Mouse (Mus musculus): Measurements from ENCODE around the gene Fam234a. TPM values are rescaled to one million over a fixed set of nuclear protein-coding genes. Genes with fewer than 3 reads are reported as not detected.
A peak's percentile ranks its signal among the peaks of the same experiment; 100 is the strongest.
"Not testable (repeated sequence)": the region's sequence is repeated elsewhere in the genome, so short reads cannot be mapped to it uniquely, and the experiment has no call there.

The Fam234a gene
- polyA plus RNA-seq (2012; rRNA removed), result 22.9 and 26.4 TPM in 2 replicates

DNA sequence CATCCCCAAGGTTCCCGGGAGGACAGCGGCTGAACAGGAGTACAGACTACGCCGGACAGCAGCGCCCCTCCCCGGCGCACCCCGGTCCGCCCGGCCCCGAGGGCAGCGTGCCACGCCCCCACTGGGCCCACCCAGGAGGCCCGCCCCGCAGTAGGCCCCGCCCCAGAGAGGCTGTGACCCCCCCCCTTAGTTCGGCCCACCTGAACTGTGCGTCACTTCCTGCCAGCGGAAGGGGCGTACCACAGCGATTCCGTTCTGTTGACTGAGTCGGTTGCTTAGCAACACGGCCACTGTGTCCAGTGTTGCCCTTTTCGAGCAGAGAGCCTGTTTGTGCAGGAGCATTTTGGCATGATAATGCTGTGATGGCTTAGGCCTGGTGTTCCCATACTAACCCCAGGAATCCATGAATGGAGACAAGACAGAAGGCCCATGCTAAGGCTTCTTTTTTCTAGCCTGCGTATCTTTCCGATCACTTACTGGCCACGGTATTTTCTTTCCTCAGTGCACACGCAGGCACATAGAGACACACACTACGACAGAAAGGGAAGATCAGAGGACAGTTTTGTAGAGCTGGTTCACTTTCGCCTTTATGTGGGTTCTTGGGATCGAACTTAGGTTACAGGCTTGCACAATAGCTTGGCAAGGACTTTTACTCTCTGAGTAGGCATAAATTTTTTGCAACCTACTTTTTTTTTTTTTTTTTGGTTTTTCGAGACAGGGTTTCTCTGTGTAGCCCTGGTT lies at the start of gene Fam234a:
Gene Fam234a (minus strand): TSS at position 142 of the 741 bp plus-strand sequence.
- Histone ChIP-seq H3K27me3 (ENCODE audit: control insufficient read depth, insufficient read depth, low read length) (no peaks in the 10 kb centered on the region), H3K4me3 (ENCODE audit: extremely low read depth, insufficient read depth, insufficient read length) (peak within 1 kb of the TSS; percentile 68), H3K36me3 (ENCODE audit: control insufficient read depth, insufficient read depth, low read length) (no peaks in the 10 kb centered on the region), H3K27ac (ENCODE audit: insufficient read depth, low read length) (peak within 1 kb of the TSS; percentile 51), H3K4me1 (ENCODE audit: control insufficient read depth, insufficient read depth, insufficient read length) (peaks cover 5% of the 10 kb centered on the region; the same call in 1 of the 2 replicates)
- 6% methylated on average over 33 of the region's 33 CpGs for WGBS
- peak; percentile 89 to 90 for DNase-seq (ENCODE audit: low read depth in 1 of 2, low spot score in 2 of 2)
- TF ChIP-seq CTCF (IDR thresholded peaks at IDR 0.05; ENCODE audit: extremely low read depth, insufficient read depth, insufficient read length, insufficient replicate concordance) (no peak), POLR2A (IDR thresholded peaks at IDR 0.05; ENCODE audit: low read depth, low read length) (no peak)

DNA sequence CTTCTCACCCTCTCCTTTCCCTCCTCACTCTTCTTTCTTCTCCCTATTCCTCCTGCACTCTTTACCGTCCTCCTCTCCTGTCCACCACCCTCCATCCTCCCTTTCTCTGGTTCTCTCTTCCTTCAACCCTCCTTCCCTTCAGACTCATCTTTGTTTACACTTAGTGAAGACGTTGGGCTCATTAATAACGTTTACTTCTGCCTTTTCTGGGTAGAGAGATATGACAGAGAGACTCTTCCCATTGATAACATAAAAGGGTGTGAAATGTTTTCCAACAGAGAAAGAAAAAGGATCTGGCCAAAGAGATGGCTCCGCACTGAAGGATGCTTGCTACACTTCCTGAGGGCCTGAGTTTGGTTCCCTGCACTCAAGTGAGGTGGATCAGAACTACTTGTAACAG lies 45.4 kb upstream of the Fam234a start:
- peaks cover 8% of the 10 kb centered on the region for H3K36me3 ChIP-seq (ENCODE audit: control insufficient read depth, insufficient read depth, low read length)
- H3K27me3 ChIP-seq (ENCODE audit: control insufficient read depth, insufficient read depth, low read length), result no peaks in the 10 kb centered on the region
- H3K4me3 ChIP-seq (ENCODE audit: extremely low read depth, insufficient read depth, insufficient read length), result no peak overlapping the region
- H3K27ac ChIP-seq (ENCODE audit: insufficient read depth, low read length), result no peak overlapping the region
- WGBS, result 83% methylated on average over 4 of the region's 4 CpGs
- H3K4me1 ChIP-seq (ENCODE audit: control insufficient read depth, insufficient read depth, insufficient read length), result no peaks in the 10 kb centered on the region
- TF ChIP-seq CTCF (IDR thresholded peaks at IDR 0.05; ENCODE audit: extremely low read depth, insufficient read depth, insufficient read length, insufficient replicate concordance) (no peak), POLR2A (IDR thresholded peaks at IDR 0.05; ENCODE audit: low read depth, low read length) (no peak)
- no peak for DNase-seq (ENCODE audit: low read depth in 1 of 2, low spot score in 2 of 2)

DNA sequence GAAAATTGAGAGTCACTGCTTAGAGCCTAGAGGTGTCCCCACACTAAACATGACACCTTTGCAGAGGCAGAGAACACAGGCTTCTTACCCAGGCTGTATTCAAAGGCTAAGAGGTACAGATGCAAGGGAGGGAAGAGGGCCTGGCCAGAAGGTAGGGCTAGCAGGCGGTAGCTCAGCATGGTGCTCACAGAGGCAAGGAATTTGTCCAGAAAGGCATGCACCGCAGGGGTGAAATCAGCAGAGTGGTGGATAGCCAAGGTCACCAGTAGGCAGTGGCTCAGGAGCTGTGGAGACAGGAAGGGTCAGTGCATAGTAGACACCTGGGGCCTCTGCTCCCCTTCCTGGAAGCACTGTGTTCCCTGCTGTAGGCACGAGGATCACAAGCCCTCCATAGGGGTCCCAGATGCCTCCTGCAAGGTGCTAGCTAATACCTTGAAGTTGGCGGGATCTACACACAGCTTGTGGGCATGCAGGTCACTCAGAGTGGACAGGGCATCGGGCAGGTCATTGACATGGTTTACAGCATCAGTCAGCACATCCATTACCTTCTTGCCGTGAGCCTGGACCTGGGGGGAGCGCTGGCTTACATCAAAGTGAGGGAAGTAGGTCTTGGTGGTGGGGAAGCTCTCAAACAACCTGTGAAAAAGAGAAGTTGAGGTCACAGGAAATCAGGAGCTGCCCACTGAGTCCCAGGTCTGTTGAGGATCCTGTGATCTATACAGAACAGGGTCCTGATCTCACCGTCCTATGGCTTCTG lies 42.3 kb upstream of the Fam234a start:
- no peak for DNase-seq (ENCODE audit: low read depth in 1 of 2, low spot score in 2 of 2)
- Histone ChIP-seq H3K27me3 (ENCODE audit: control insufficient read depth, insufficient read depth, low read length) (no peaks in the 10 kb centered on the region), H3K4me1 (ENCODE audit: control insufficient read depth, insufficient read depth, insufficient read length) (no peaks in the 10 kb centered on the region), H3K36me3 (ENCODE audit: control insufficient read depth, insufficient read depth, low read length) (peaks cover 31% of the 10 kb centered on the region), H3K27ac (ENCODE audit: insufficient read depth, low read length) (no peak overlapping the region), H3K4me3 (ENCODE audit: extremely low read depth, insufficient read depth, insufficient read length) (no peak overlapping the region)
- WGBS, result 90% methylated on average over 8 of the region's 8 CpGs
- no peak for TF ChIP-seq CTCF (IDR thresholded peaks at IDR 0.05; ENCODE audit: extremely low read depth, insufficient read depth, insufficient read length, insufficient replicate concordance)
- TF ChIP-seq POLR2A (IDR thresholded peaks at IDR 0.05; ENCODE audit: low read depth, low read length), result no peak

DNA sequence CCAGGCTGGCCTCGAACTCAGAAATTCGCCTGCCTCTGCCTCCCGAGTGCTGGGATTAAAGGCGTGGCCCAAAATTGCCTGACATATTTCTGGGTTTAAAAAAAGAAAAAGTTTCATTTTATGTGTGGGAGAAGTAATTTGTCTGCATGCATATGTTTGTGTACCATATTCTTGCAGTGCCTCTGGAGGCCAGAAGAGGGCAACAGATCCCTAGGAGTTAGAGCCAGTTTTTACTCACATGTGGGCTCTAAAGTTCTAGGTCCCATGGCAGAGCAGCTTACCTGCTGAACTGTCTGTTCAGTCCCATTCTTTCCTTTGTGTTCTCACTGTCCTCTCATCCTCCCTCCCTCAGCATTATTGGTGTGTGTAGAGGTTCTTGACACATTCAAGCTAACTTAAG lies 32.7 kb upstream of the Fam234a start:
- no peak for TF ChIP-seq CTCF (IDR thresholded peaks at IDR 0.05; ENCODE audit: extremely low read depth, insufficient read depth, insufficient read length, insufficient replicate concordance)
- H3K27ac ChIP-seq (ENCODE audit: insufficient read depth, low read length), result no peak overlapping the region
- peaks cover 39% of the 10 kb centered on the region for H3K36me3 ChIP-seq (ENCODE audit: control insufficient read depth, insufficient read depth, low read length)
- H3K27me3 ChIP-seq (ENCODE audit: control insufficient read depth, insufficient read depth, low read length), result no peaks in the 10 kb centered on the region
- DNase-seq (ENCODE audit: low read depth in 1 of 2, low spot score in 2 of 2), result peak; percentile 23 to 26
- H3K4me3 ChIP-seq (ENCODE audit: extremely low read depth, insufficient read depth, insufficient read length), result no peak overlapping the region
- WGBS, result 88% methylated on average over 4 of the region's 4 CpGs
- no peaks in the 10 kb centered on the region for H3K4me1 ChIP-seq (ENCODE audit: control insufficient read depth, insufficient read depth, insufficient read length)

DNA sequence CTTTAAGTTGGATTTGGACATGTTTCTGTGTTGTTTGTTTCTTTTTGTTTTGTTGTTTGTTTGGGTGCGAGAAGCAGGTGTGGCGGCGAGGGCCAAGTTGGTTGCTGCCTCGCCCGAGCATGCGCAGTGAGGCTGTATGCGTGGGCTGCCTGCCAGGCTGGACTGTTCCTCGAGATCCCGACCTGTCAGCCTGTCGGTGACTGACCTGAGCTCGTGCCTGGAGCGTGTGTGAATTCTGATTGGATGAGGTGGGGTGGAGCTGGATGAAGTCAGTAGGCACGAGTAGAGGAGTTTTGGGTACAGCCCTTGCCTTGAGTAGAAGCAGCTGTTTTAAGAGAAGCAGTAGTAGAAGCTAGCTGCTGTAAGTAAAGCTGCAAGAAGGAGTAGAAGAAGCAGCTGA lies 31.9 kb upstream of the Fam234a start:
- H3K27me3 ChIP-seq (ENCODE audit: control insufficient read depth, insufficient read depth, low read length), result no peaks in the 10 kb centered on the region
- peaks cover 36% of the 10 kb centered on the region for H3K36me3 ChIP-seq (ENCODE audit: control insufficient read depth, insufficient read depth, low read length)
- no peak for TF ChIP-seq CTCF (IDR thresholded peaks at IDR 0.05; ENCODE audit: extremely low read depth, insufficient read depth, insufficient read length, insufficient replicate concordance)
- DNase-seq (ENCODE audit: low read depth in 1 of 2, low spot score in 2 of 2), result no peak
- H3K4me3 ChIP-seq (ENCODE audit: extremely low read depth, insufficient read depth, insufficient read length), result no peak overlapping the region
- WGBS, result 92% methylated on average over 13 of the region's 13 CpGs
- no peak overlapping the region for H3K27ac ChIP-seq (ENCODE audit: insufficient read depth, low read length)
- no peaks in the 10 kb centered on the region for H3K4me1 ChIP-seq (ENCODE audit: control insufficient read depth, insufficient read depth, insufficient read length)

DNA sequence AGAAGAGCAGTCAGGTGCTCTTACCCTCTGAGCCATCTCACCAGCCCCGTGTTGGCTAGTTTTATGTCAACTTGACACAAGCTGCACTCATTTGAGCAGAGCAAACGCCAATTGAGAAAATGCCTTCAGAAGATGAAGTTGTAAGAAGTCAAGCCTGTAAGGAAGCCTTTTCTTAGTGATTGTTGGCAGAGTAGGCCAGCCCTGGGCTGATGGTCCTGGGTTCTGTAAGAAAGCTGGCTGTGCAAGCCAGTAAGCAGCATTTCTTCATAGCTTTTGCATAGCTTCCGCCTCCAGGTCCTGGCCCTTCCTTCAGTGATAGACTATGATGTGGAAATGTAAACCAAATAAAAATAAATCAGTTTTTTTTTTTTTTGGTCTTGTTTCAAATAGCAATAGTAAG lies 28.5 kb upstream of the Fam234a start:
- Histone ChIP-seq H3K36me3 (ENCODE audit: control insufficient read depth, insufficient read depth, low read length) (peaks cover 30% of the 10 kb centered on the region), H3K4me3 (ENCODE audit: extremely low read depth, insufficient read depth, insufficient read length) (no peak overlapping the region), H3K27me3 (ENCODE audit: control insufficient read depth, insufficient read depth, low read length) (no peaks in the 10 kb centered on the region), H3K27ac (ENCODE audit: insufficient read depth, low read length) (no peak overlapping the region), H3K4me1 (ENCODE audit: control insufficient read depth, insufficient read depth, insufficient read length) (no peaks in the 10 kb centered on the region)
- DNase-seq (ENCODE audit: low read depth in 1 of 2, low spot score in 2 of 2), result no peak
- WGBS, result 95% methylated on average over 3 of the region's 3 CpGs
- TF ChIP-seq CTCF (IDR thresholded peaks at IDR 0.05; ENCODE audit: extremely low read depth, insufficient read depth, insufficient read length, insufficient replicate concordance) (no peak), POLR2A (IDR thresholded peaks at IDR 0.05; ENCODE audit: low read depth, low read length) (no peak)

DNA sequence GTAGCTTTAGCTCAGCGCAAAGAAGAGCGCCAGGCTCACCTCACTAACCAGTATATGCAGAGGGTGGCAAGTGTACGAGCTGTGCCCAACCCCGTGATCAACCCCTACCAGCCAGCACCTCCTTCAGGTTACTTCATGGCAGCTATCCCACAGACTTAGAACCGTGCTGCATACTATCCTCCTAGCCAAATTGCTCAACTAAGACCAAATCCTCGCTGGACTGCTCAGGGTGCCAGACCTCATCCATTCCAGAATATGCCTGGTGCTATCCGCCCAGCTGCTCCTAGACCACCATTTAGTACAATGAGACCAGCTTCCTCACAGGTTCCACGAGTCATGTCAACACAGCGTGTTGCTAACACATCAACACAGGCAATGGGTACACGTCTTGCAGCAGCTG lies 25.5 kb upstream of the Fam234a start:
- H3K4me3 ChIP-seq (ENCODE audit: extremely low read depth, insufficient read depth, insufficient read length); H3K27me3 ChIP-seq (ENCODE audit: control insufficient read depth, insufficient read depth, low read length); H3K27ac ChIP-seq (ENCODE audit: insufficient read depth, low read length); DNase-seq (ENCODE audit: low read depth in 1 of 2, low spot score in 2 of 2); H3K4me1 ChIP-seq (ENCODE audit: control insufficient read depth, insufficient read depth, insufficient read length): not testable (repeated sequence)
- peaks cover 35% of the 10 kb centered on the region for H3K36me3 ChIP-seq (ENCODE audit: control insufficient read depth, insufficient read depth, low read length)
- WGBS, result 96% methylated on average over 10 of the region's 10 CpGs
